Mouse (Mus musculus): ENCODE results near the gene Spsb1. TPM values are rescaled to one million over a fixed set of nuclear protein-coding genes. Genes with fewer than 3 reads are reported as not detected.
A peak's percentile ranks its signal among the peaks of the same experiment; 100 is the strongest.

Gene Spsb1
- polyA plus RNA-seq, 1 experiment, result 20.2 TPM

- no peak for DNase-seq
- 37% methylated on average over 11 of the region's 11 CpGs for WGBS
These were observed 61.2 kb downstream of the Spsb1 start for GRCm38 (mm10) chr4:149893611-149894151.

GRCm38 (mm10) chr4:149891172-149891960 is 63.5 kb downstream of the Spsb1 start:
- Histone ChIP-seq H3K4me1 (ENCODE audit: control insufficient read depth, insufficient read depth, low read length) (peaks cover 9% of the 10 kb centered on the region), H3K4me3 (replicated peaks; ENCODE audit: extremely low read depth, low read depth, low read length) (no peak overlapping the region)
- TF ChIP-seq CTCF (IDR thresholded peaks at IDR 0.05; ENCODE audit: insufficient read depth, low read length) (no peak), POLR2A (IDR thresholded peaks at IDR 0.05; ENCODE audit: borderline replicate concordance, extremely low read depth, low read depth, low read length) (no peak)
- 92% methylated on average over 5 of the region's 5 CpGs for WGBS
- no peak for DNase-seq

More at GRCm38 (mm10) chr4:149893611-149894151, 61.2 kb downstream of the Spsb1 start:
- Histone ChIP-seq H3K4me3 (replicated peaks; ENCODE audit: extremely low read depth, low read depth, low read length) (no peak overlapping the region), H3K4me1 (ENCODE audit: control insufficient read depth, insufficient read depth, low read length) (peaks cover 9% of the 10 kb centered on the region)
- TF ChIP-seq POLR2A (IDR thresholded peaks at IDR 0.05; ENCODE audit: borderline replicate concordance, extremely low read depth, low read depth, low read length) (no peak), CTCF (IDR thresholded peaks at IDR 0.05; ENCODE audit: insufficient read depth, low read length) (no peak)

- WGBS, result 60% methylated on average over 8 of the region's 8 CpGs
- TF ChIP-seq CTCF (IDR thresholded peaks at IDR 0.05; ENCODE audit: insufficient read depth, low read length), result no peak
- TF ChIP-seq POLR2A (IDR thresholded peaks at IDR 0.05; ENCODE audit: borderline replicate concordance, extremely low read depth, low read depth, low read length), result no peak
- no peak for DNase-seq
- Histone ChIP-seq H3K4me3 (replicated peaks; ENCODE audit: extremely low read depth, low read depth, low read length) (no peak overlapping the region), H3K4me1 (ENCODE audit: control insufficient read depth, insufficient read depth, low read length) (peaks cover 9% of the 10 kb centered on the region)
These were observed 64.3 kb downstream of the Spsb1 start for GRCm38 (mm10) chr4:149890551-149890950.

- TF ChIP-seq CTCF (IDR thresholded peaks at IDR 0.05; ENCODE audit: insufficient read depth, low read length), result no peak
- TF ChIP-seq POLR2A (IDR thresholded peaks at IDR 0.05; ENCODE audit: borderline replicate concordance, extremely low read depth, low read depth, low read length), result no peak
- whole genome bisulfite sequencing, result 6% methylated on average over 13 of the region's 13 CpGs
- peak; percentile 69 for DNase-seq
- peaks cover 9% of the 10 kb centered on the region for H3K4me1 ChIP-seq (ENCODE audit: control insufficient read depth, insufficient read depth, low read length)
- no peak overlapping the region for H3K4me3 ChIP-seq (replicated peaks; ENCODE audit: extremely low read depth, low read depth, low read length)
These were observed 65.0 kb downstream of the Spsb1 start for GRCm38 (mm10) chr4:149889851-149890250.

GRCm38 (mm10) chr4:149888736-149889470 is 65.9 kb downstream of the Spsb1 start:
- WGBS, result 51% methylated on average over 20 of the region's 20 CpGs
- no peak for DNase-seq
- Histone ChIP-seq H3K4me3 (replicated peaks; ENCODE audit: extremely low read depth, low read depth, low read length) (no peak overlapping the region), H3K4me1 (ENCODE audit: control insufficient read depth, insufficient read depth, low read length) (peaks cover 9% of the 10 kb centered on the region)
- TF ChIP-seq CTCF (IDR thresholded peaks at IDR 0.05; ENCODE audit: insufficient read depth, low read length) (no peak), POLR2A (IDR thresholded peaks at IDR 0.05; ENCODE audit: borderline replicate concordance, extremely low read depth, low read depth, low read length) (no peak)

- TF ChIP-seq CTCF (IDR thresholded peaks at IDR 0.05; ENCODE audit: insufficient read depth, low read length) (no peak), POLR2A (IDR thresholded peaks at IDR 0.05; ENCODE audit: borderline replicate concordance, extremely low read depth, low read depth, low read length) (no peak)
- no peak overlapping the region for H3K4me3 ChIP-seq (replicated peaks; ENCODE audit: extremely low read depth, low read depth, low read length)
- WGBS, result 80% methylated on average over 5 of the region's 5 CpGs
- DNase-seq, result no peak
- H3K4me1 ChIP-seq (ENCODE audit: control insufficient read depth, insufficient read depth, low read length), result peaks cover 5% of the 10 kb centered on the region
These were observed 66.7 kb downstream of the Spsb1 start for GRCm38 (mm10) chr4:149888156-149888555.

GRCm38 (mm10) chr4:149886298-149887271 is 68.3 kb downstream of the Spsb1 start:
- WGBS, result 65% methylated on average over 18 of the region's 18 CpGs
- TF ChIP-seq CTCF (IDR thresholded peaks at IDR 0.05; ENCODE audit: insufficient read depth, low read length) (no peak), POLR2A (IDR thresholded peaks at IDR 0.05; ENCODE audit: borderline replicate concordance, extremely low read depth, low read depth, low read length) (no peak)
- H3K4me1 ChIP-seq (ENCODE audit: control insufficient read depth, insufficient read depth, low read length), result peaks cover 5% of the 10 kb centered on the region
- H3K4me3 ChIP-seq (replicated peaks; ENCODE audit: extremely low read depth, low read depth, low read length), result no peak overlapping the region
- no peak for DNase-seq

GRCm38 (mm10) chr4:149883990-149884389 is 70.9 kb downstream of the Spsb1 start:
- DNase-seq, result no peak
- 71% methylated on average over 10 of the region's 10 CpGs for WGBS
- Histone ChIP-seq H3K4me1 (ENCODE audit: control insufficient read depth, insufficient read depth, low read length) (no peaks in the 10 kb centered on the region), H3K4me3 (replicated peaks; ENCODE audit: extremely low read depth, low read depth, low read length) (no peak overlapping the region)
- no peak for TF ChIP-seq CTCF (IDR thresholded peaks at IDR 0.05; ENCODE audit: insufficient read depth, low read length)

All from lung, adult 2 months (tissue).